Mouse (Mus musculus) urinary bladder, postnatal 25 days (tissue): ENCODE measurements around the gene Aph1c.
"Not testable (repeated sequence)": the region's sequence is repeated elsewhere in the genome, so short reads cannot be mapped to it uniquely, and the experiment has no call there.

ENCODE experiments used
- DNase-seq: peaks from one replicate; pipeline ENCODE4 v3.0.0; 2022; ENCODE audit warnings: low spot score

Gene Aph1c

GRCm38 (mm10) chr9:66834318-66835096 lies at the start of gene Aph1c:
Gene Aph1c (minus strand): TSS chr9:66834726.
- DNase-seq, result peak; percentile 99

GRCm38 (mm10) chr9:66883500-66883899 lies 49.0 kb upstream of the Aph1c start:
- no peak for DNase-seq

GRCm38 (mm10) chr9:66882406-66882821 lies 47.9 kb upstream of the Aph1c start:
- no peak for DNase-seq

GRCm38 (mm10) chr9:66881858-66882257 lies 47.3 kb upstream of the Aph1c start:
- DNase-seq, result no peak

- DNase-seq, result no peak
Observed at GRCm38 (mm10) chr9:66880752-66881151, 46.2 kb upstream of the Aph1c start.

GRCm38 (mm10) chr9:66879486-66879885 lies 45.0 kb upstream of the Aph1c start:
- DNase-seq, result no peak

- DNase-seq, result no peak
Observed at GRCm38 (mm10) chr9:66878899-66879298, 44.4 kb upstream of the Aph1c start.

- DNase-seq, result no peak
Observed at GRCm38 (mm10) chr9:66876577-66876976, 42.1 kb upstream of the Aph1c start.

GRCm38 (mm10) chr9:66874297-66874696 lies 39.8 kb upstream of the Aph1c start:
- no peak for DNase-seq

GRCm38 (mm10) chr9:66873531-66873930 lies 39.0 kb upstream of the Aph1c start:
- no peak for DNase-seq

GRCm38 (mm10) chr9:66873009-66873408 lies 38.5 kb upstream of the Aph1c start:
- DNase-seq, result not testable (repeated sequence)

- DNase-seq, result no peak
Observed at GRCm38 (mm10) chr9:66872015-66872727, 37.6 kb upstream of the Aph1c start.

- DNase-seq, result no peak
Observed at GRCm38 (mm10) chr9:66864708-66865107, 30.2 kb upstream of the Aph1c start.

- DNase-seq, result no peak
Observed at GRCm38 (mm10) chr9:66863456-66863855, 28.9 kb upstream of the Aph1c start.

- DNase-seq, result no peak
Observed at GRCm38 (mm10) chr9:66862202-66862601, 27.7 kb upstream of the Aph1c start.

- no peak for DNase-seq
Observed at GRCm38 (mm10) chr9:66861104-66861767, 26.7 kb upstream of the Aph1c start.

GRCm38 (mm10) chr9:66859523-66859922 lies 25.0 kb upstream of the Aph1c start:
- no peak for DNase-seq

GRCm38 (mm10) chr9:66855865-66856264 lies 21.3 kb upstream of the Aph1c start:
- DNase-seq, result no peak

- DNase-seq, result no peak
Observed at GRCm38 (mm10) chr9:66852592-66852991, 18.1 kb upstream of the Aph1c start.

- DNase-seq, result no peak
Observed at GRCm38 (mm10) chr9:66850966-66851365, 16.4 kb upstream of the Aph1c start.

- DNase-seq, result no peak
Observed at GRCm38 (mm10) chr9:66846822-66847221, 12.3 kb upstream of the Aph1c start.

GRCm38 (mm10) chr9:66835097-66835480 lies 563 bp upstream of the Aph1c start:
- DNase-seq, result no peak

GRCm38 (mm10) chr9:66833851-66834250 lies 675 bp downstream of the Aph1c start:
- DNase-seq, result no peak
